Mouse (Mus musculus) spleen, postnatal 14 days (tissue): ENCODE data around the gene Npm1.

Experiments
- DNase-seq, 2 experiments: peaks; one replicate each; pipeline ENCODE4 v3.0.0; 2021 to 2022; ENCODE audit warnings: low spot score in 2 of 2

Npm1 gene

DNA sequence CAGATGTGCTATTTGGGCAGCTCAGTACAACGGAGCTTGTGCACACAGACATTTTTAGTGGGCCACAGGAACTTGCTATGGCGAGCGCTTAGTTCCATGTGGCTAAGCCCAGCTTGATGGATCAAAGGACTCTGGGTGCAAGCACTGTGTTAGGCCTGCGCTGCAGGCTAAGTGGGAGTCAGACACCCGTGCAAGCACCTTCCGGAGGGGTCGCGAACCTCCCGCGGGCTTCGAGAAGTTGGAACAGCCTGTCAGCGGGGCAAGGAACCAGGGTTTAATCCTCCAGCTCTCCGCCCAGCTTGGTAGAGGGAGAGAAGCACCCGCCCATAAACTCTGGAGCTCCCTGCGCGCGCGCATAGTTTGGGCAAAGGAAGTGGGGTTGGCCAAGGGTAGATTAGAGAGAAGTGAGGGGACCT is 17.7 kb upstream of the Npm1 start:
- DNase-seq, result no peak

- no peak for DNase-seq
Measured at GRCm38 (mm10) chr11:33179802-33180201, 16.8 kb upstream of the Npm1 start.

DNA sequence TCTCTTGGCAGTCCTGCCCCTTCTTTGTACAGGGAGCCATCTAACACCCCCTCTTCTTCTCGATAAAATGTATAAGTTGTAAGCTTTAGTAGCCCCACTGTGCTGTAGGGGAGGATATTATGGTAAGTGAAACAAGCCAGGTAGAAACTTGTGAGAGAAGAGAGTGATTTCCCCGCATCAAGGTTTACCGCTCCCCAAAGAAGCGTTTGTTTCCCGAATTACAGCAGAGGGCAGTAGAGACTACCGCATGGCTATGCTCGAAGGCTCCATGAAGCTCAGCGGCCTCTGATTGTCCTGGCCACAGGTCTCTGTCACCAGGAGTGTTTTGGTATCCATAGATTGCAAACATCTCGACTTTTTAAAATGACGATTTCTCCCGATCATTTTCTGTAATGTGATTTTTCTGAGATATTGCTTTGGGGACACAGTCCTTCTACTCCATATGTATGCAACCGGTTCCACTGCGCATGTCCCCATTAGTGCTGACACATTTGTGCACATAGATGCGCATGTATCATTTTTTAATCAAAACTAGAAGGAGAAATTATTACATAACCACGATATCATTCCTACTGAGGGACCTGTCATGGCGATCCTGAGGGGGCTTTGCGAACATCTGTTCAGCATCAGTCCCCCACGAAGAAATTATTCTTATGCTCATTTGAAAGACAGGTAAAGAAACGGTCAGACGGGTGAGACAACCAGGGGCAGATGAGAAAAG is 13.7 kb upstream of the Npm1 start:
- no peak for DNase-seq

DNA sequence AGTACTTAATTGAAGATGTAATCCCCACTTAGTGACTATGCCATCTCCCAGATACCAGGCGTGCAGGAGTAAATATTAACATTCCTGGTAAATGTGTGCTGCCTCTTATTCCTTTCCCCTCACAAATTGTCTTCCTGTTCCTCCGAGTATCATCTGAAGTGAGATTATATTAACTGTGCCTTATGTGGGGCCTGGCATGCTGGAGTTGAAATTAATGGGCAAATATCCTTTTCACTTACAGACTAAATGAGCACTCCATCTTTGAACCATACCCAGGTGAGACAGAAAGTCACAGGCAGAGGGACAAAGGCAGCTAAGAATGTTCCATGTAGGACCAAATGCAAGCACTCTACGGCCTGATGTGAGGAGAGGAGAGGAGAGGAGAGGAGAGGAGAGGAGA is 12.8 kb upstream of the Npm1 start:
- DNase-seq, result no peak

DNA sequence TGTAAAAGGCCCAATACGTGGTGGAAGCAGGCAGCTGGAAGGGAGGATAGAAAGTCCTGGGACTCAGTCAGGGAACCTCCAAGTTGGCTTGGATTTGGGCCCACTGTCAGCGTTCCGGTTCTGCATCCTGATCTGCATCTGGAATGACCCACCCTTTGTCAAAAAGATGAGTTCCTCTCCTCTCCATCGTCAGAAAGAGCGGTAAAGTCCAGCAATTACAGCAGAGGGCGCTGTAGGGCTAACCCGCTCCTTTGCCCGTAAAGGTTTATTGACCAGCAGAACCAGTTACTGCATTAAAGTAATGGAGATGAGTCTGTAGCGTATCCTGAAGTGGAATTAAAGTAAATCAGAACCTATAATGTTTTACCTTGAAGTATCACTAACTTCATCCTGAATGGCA is 7.5 kb upstream of the Npm1 start:
- DNase-seq, result peak in 1 of 2 experiments; percentile 41

GRCm38 (mm10) chr11:33162211-33162997 is 602 bp downstream of the Npm1 start:
- peak; percentile 27 to 48 for DNase-seq

DNA sequence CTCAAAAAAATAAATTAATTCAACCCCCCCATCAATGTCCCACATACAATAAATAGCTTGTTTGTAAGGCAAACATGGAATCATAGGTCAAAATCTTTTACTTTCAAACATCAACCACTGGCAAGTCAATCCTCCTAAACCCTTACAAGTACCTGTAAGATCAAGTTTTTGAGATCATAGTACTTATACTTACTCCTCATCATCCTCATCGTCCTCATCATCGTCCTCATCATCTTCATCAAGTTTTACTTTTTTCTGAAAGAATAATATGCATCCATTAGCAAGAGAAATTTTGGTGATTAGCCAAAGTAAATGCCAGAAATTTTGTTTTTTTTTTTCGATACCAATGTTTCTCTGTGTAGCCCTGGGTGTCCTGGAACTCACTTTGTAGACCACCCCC is 3.3 kb downstream of the Npm1 start:
- DNase-seq, result no peak

DNA sequence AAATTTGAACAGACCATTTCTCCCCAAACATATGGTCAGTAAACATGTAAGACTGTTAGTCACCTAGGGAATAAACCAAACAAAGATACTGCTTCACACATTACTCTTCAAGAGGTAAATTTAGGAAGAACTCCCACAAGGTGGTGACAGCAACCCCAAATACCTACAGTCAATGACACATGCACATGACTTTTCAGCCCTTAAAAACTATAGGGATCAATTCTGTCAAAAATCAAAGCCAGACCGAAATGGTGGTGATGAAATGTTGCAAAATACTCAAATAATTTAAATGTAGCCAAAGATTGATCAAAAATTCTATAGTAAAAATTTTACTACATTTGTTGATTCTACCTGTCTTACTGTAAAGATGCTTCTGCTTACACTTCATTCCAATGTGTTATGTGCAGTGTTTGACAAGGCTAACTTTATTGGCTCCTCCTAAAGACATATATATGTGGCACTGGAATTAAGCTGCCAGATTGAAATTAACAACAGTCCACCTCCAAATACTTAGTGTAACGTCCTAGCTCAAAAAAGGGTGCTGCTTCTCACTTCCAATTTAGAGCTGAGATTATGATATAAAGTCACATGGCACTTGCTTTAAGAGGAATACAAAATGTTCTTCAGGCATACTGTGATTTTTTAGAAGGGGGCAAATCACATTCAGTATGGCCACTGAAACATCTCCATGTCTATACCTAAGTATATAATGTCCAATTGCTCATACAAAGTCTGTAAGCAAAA is 5.4 kb downstream of the Npm1 start:
- no peak for DNase-seq

DNA sequence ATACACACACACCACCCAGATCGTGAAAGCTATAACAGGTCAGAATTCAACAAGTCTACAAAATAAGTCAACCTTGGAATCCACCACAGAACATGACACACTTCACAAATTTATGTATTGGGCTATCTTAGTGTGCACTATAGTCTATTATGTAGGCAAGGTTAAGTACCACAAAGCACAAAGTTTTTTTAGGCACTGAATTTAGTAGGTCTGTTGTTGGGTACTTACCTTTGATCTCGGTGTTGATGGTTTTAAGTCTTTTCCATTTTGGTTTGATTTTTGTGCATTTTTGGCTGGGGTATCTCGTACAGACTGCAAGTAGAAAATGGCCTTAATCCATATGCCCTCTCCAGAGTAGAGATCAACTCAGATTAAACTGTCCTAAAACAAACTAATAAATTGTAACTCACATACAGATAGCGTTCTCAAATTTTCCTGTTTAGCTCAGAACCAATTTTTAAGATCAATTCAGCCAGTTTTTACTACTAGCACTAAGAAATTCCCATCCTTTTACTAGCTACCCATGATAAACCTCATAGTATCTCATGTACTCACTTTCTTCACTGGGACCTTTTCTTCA is 6.5 kb downstream of the Npm1 start:
- no peak for DNase-seq

DNA sequence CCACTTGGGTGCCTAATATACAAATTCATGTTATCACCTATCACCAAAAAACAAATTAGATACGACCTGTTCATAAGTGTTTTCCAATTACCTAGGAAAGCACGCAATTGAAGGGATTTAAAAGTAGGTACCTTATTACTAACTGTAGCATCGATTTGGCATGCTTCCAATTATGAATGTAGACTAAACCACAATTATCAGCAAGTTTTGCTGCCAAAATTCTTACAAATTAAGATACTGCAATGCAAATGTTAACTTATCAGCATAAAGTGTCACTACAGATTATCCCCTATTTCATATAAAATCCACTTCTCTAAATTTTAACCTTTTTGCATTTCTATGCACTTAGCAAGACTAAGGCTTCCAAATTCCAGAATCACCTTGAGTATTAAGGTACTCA is 8.5 kb downstream of the Npm1 start:
- DNase-seq, result no peak

GRCm38 (mm10) chr11:33152997-33153396 is 10.0 kb downstream of the Npm1 start:
- no peak for DNase-seq

DNA sequence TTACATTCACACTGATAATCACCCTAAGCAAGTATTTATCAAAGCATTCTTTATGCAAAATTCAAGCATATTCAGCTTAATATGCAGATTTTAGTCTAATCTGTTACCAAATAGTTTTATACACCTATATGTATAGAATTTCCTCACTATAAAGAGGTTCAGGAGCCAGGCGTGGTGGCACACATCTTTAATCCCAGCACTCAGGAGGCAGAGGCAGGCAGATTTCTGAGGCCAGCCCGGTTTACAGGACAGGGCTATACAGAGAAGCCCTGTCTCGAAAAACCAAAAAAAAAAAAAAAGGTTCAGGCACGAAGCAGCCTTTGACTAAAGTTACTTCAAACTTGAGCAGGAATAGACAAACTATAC is 11.2 kb downstream of the Npm1 start:
- no peak for DNase-seq

- DNase-seq, result no peak
Measured at GRCm38 (mm10) chr11:33151128-33151779, 11.8 kb downstream of the Npm1 start.

GRCm38 (mm10) chr11:33150364-33150763 is 12.6 kb downstream of the Npm1 start:
- DNase-seq, result no peak

DNA sequence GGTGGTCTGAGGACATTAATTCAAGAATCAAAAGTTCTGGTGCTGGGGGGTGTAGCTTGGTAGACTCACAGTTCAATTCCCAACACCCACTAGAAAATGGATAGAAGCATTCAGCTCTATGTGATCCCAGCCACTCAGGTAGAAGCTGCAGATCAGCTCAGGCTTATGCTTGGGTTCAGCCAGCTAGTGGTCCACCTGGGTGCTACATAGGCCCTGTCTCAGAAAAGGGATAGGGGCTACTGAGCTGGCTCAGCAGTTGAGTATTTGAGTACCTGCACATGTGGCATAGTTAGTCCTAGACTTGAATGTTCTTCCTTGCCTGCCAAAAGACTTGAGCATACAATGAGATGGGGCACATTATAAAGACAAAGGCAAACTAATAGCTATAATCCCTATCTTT is 13.6 kb downstream of the Npm1 start:
- no peak for DNase-seq

DNA sequence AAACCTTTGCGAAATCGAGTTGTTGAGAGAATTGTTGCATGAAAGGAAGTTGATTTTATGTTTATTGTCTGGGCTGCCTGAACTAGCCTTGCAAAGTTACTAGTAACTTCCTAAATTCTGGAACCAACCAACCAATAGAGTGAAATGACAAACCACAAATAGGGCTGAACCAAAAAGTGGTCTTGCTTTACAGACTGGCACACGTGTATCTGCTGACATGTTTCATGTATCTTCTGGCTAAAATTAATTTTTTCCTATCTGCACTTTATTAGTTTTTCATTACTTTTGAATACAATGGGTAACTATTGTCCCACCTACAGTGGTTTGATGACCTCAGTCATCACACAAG is 13.9 kb downstream of the Npm1 start:
- DNase-seq, result no peak

DNA sequence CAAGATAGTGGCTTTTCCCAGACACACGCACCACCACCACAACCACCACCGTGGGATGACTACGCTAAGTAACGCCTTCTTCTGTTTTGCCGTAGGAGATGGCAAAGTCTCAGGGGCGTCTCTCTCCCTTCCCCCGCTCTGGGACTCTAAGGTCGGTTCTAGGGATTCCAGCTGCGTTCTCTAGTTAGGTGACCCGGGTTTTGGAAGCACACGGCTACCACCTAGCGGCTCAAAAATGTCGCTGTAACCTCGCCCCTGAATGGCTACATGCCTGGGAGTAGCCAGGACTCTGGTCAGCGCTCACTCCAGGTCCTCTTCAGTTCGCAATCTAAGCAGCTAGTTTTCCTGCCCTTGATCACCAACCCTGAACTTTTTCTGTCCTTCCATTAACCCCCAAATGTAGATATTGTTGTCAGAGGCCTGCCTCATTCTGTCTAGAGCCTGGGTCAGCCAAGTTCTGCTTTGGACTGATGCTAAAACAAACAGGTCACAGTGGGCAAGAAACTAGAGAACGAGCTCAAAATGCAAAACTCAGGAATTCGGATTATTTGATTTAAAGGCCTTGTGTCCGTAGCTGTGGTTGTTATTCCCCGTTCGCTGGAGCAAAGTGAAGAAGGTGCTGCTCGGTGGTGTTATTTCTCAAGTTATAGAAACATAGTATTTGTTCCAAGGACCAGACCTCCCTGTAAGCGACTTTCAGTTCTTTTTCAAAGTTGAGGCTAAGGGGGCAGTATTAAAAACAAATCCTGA is 14.5 kb downstream of the Npm1 start:
- peak in 1 of 2 experiments; percentile 41 for DNase-seq

GRCm38 (mm10) chr11:33147572-33148337 is 15.3 kb downstream of the Npm1 start:
- peak in 1 of 2 experiments; percentile 7 for DNase-seq

DNA sequence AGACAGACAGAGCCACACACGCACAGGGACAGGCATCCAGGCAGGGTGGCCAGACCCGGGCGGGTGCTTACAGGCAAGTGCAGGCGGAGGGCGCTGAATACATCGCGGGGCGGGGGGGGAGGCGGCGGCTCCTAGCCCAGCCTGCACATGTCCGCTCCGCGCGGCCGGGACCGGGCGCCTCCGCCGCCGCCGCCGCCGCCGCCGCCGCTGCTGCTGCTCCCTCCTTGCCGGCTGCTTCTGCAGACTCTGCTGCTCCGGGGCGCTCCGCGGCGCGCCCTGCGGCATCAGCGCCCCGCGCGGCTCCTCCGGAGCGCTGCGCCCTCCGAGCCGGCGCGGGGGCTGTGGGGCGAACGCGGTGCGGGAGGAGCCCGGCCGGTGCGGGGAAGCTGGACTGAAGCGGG is 15.8 kb downstream of the Npm1 start, which contains the start of gene Fgf18:
TSS of gene Fgf18 (minus strand) at position 230 of the 401 bp plus-strand sequence.
- no peak for DNase-seq

GRCm38 (mm10) chr11:33146651-33147131 is 16.3 kb downstream of the Npm1 start:
- DNase-seq, result no peak
